Mouse (Mus musculus) midbrain, embryonic 12.5 days (tissue): ENCODE measurements around the gene Zfp109. TPM values are rescaled to one million over a fixed set of nuclear protein-coding genes. Genes with fewer than 3 reads are reported as not detected.
"Not testable (repeated sequence)": the region's sequence is repeated elsewhere in the genome, so short reads cannot be mapped to it uniquely, and the experiment has no call there.

ENCODE experiments used
- ATAC-seq: fragments of 200-750 bp; cut with Nextera tagmentation; 2 replicates; pipeline ENCODE4 v1.8.0; 2017; ENCODE audit warnings: low read depth, moderate TSS enrichment, moderate library complexity; ENCODE audit not compliant: low FRiP score
- H3K27ac ChIP-seq: fragments of 300-500 bp; sonication (generic); replicated peaks from 2 replicates; pipeline ENCODE4 v1.5.1; 2016; ENCODE audit warnings: mild to moderate bottlenecking
- H3K27me3 ChIP-seq: fragments of 300-500 bp; sonication (generic); 2 replicates; pipeline ENCODE4 v1.6.1; 2016; ENCODE audit warnings: mild to moderate bottlenecking
- H3K36me3 ChIP-seq: fragments of 300-500 bp; sonication (generic); 2 replicates; pipeline ENCODE4 v1.6.1; 2016
- H3K4me1 ChIP-seq: fragments of 300-500 bp; sonication (generic); 2 replicates; pipeline ENCODE4 v1.6.1; 2016
- H3K4me2 ChIP-seq: fragments of 300-500 bp; sonication (generic); replicated peaks from 2 replicates; pipeline ENCODE4 v1.6.1; 2016; ENCODE audit warnings: mild to moderate bottlenecking, moderate library complexity
- H3K4me3 ChIP-seq: fragments of 300-500 bp; sonication (generic); 2 replicates; pipeline ENCODE4 v1.5.1; 2016; ENCODE audit warnings: mild to moderate bottlenecking
- H3K9ac ChIP-seq: fragments of 300-500 bp; sonication (generic); replicated peaks from 2 replicates; pipeline ENCODE4 v1.6.1; 2016; ENCODE audit warnings: mild to moderate bottlenecking, moderate library complexity
- H3K9me3 ChIP-seq: fragments of 300-500 bp; sonication (generic); 2 replicates; pipeline ENCODE4 v1.6.1; 2016; ENCODE audit warnings: mild to moderate bottlenecking
- WGBS: fragments of 180-500 bp; shearing (Covaris S2); methylation state at CpG from one replicate; pipeline ENCODE4 v1.1.7; 2016; 5-methylcytosine and 5-hydroxymethylcytosine counted together
- polyA plus RNA-seq: library from polyadenylated mRNA; unstranded; fragments of >200 nt; fragmentation: Nextera tagmentation; extraction: Ambion mirVana; gene quantifications from 2 replicates; pipeline ENCODE4 v1.2.1, GENCODE M21; 2016

The Zfp109 gene
- polyA plus RNA-seq, result 3.8 and 5.2 TPM in 2 replicates

DNA sequence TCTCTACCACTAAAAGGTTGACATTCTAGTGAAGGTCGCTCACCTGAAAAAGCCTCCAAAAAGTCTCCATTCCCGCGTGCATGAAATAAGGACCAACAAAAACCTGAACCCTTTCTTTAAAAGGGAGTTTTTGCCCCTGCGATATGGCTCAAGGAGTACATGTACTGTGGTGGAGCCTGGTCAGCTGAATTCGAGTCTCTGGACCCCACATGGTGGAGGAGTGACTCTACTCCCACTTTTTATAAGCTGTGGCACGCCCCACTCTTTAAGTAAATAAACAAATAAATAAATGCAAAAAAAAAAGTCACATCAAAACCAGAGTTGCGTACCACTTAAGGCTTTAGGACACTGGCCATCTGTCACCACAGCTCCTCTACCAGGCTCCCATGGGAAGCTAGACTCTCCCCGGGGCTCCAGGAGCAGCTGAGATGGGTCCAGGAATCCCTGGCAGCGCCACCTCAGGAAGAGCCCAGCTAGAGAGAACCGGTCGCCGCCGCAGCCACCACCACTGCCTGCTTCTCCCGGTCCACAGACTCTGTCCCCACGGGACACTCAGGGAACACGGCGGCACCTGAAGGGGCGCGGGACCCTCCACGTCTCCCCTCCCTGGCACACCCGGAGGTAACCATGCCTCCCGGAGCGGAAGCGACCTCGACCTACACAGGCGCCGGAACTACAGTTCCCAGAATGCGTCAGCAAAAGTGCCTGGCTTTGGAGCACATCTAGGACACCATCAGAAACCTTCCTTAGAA lies at the start of gene Zfp109:
TSS of gene Zfp109 (minus strand) at position 521 of the 752 bp plus-strand sequence.
- peak within 1 kb of the TSS; percentile 77 for H3K9ac ChIP-seq
- peaks cover 9% of the 10 kb centered on the region for H3K4me1 ChIP-seq
- WGBS, result 7% methylated on average over 28 of the region's 28 CpGs
- H3K4me2 ChIP-seq, result peak within 1 kb of the TSS; percentile 68
- H3K36me3 ChIP-seq, result peaks cover 5% of the 10 kb centered on the region; the same call in 1 of the 2 replicates
- H3K27ac ChIP-seq, result no peak within 1 kb of the TSS
- H3K9me3 ChIP-seq, result 0 out of 2 replicates have a peak, but pooled peaks cover 3% of the 10 kb centered on the region
- H3K27me3 ChIP-seq, result peaks cover 6% of the 10 kb centered on the region; the same call in 1 of the 2 replicates
- peak within 1 kb of the TSS; percentile 80 for H3K4me3 ChIP-seq
- peak; percentile 94 for ATAC-seq

DNA sequence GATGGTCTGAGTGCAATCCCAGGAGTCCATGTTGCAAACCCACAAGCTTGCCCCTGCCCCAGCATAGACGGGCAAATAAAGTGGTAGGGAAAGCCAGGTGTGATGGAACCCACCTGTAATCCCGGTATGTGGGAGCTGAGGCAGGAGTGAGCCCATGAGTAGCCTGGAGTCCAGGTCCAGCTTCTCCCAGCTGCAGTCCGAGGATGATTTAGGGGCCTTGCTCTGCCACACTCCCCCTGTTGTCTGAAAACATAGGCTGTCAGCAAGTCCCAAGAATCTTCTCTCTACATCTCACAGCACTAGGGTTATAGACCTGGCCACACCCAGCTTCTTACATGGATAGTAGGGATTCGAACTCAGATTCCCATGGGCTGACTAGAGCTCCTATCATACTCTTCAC lies 49.6 kb upstream of the Zfp109 start:
- Histone ChIP-seq H3K4me1 (no peaks in the 10 kb centered on the region), H3K9ac (no peak overlapping the region), H3K9me3 (0 out of 2 replicates have a peak, but pooled peaks cover 3% of the 10 kb centered on the region), H3K4me2 (no peak overlapping the region), H3K27ac (no peak overlapping the region), H3K27me3 (no peaks in the 10 kb centered on the region), H3K4me3 (no peak overlapping the region), H3K36me3 (peaks cover 44% of the 10 kb centered on the region)
- 86% methylated on average over 4 of the region's 4 CpGs for WGBS
- ATAC-seq, result no peak

DNA sequence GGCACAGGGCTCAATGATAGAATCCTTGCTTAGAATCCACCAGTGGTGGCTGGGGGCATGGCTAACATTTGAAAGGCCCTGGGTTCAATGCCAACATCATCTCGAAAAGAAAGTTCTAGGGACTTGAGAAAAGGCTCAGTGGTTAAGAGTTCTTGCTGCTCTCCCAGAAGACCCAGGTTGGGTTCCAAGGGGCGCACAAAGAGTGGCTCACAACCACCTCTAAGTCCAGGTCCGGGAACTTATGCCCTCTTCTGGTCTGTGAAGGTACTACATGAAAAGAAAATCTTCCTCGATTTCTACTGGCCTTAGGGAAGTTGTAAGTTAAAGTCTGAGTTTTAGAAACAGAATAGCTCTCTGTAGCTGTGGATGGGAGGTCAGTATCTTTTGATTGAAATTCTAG lies 48.7 kb upstream of the Zfp109 start:
- no peak for ATAC-seq
- Histone ChIP-seq H3K36me3 (peaks cover 36% of the 10 kb centered on the region), H3K4me1 (no peaks in the 10 kb centered on the region), H3K9ac (no peak overlapping the region), H3K4me2 (no peak overlapping the region), H3K4me3 (no peak overlapping the region), H3K27me3 (no peaks in the 10 kb centered on the region), H3K9me3 (0 out of 2 replicates have a peak, but pooled peaks cover 3% of the 10 kb centered on the region), H3K27ac (no peak overlapping the region)
- 46% methylated on average over 4 of the region's 4 CpGs for WGBS

DNA sequence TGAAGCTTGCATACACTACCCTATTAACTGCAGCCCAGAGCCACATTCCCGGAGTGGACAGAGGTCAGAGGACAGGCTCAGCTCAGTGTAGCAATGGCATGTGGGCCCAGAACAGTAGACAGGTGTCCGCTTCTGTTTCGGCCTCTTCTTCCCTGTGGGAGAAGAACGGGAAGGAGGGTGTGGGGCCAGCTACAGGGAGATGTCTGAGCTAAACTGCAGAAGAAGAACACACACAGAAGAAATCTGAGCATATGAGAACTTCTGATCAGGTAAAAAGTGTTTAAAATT lies 43.4 kb upstream of the Zfp109 start:
- H3K4me2 ChIP-seq, result no peak overlapping the region
- WGBS, result 48% methylated on average over 4 of the region's 4 CpGs
- no peaks in the 10 kb centered on the region for H3K27me3 ChIP-seq
- H3K27ac ChIP-seq, result no peak overlapping the region
- 0 out of 2 replicates have a peak overlapping the region, but pooled peaks have one; percentile 15 for H3K9ac ChIP-seq
- no peak overlapping the region for H3K4me3 ChIP-seq
- peaks cover 8% of the 10 kb centered on the region for H3K36me3 ChIP-seq
- H3K4me1 ChIP-seq, result no peaks in the 10 kb centered on the region
- peak; percentile 41; the same call in 1 of the 2 replicates for ATAC-seq
- H3K9me3 ChIP-seq, result no peaks in the 10 kb centered on the region

DNA sequence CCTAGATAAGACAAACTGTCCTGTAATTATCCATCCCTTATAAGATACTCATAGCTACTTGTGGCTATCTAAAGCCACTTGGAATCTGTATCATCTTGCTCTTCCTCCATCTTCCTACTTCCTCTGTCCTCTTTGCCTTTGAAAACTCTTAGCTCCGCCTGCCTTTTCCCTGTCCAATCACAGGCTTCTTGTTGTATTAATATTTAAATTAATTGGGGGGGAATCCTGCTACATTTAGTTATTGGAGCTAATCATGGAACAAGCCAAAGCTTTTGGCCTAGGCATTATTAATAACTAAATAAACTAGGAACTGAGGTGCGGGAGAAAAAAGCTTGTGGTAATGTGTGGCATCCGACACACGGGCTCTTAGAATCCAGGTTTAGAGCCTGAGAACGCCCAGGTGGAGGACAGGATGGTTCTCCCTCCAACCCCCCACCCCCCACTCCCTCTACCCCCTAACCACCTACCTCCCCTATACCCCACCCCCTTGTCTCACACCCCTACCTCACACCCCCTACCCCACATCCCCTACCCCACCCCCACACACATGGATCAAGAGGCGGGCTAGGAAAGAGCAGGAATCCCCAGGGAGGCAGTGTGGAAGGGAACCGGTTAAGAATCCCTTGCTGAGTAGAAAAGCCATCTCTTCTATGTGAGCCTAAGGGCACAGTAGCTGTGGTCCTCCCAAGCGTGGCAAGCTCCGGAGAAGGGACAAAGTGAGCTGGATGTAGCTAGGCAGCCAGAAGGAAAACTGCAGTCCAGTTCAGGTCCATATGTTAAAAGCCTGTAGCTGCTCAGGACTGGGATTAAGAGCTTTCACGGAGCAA lies 42.9 kb upstream of the Zfp109 start:
- WGBS, result 51% methylated on average over 10 of the region's 10 CpGs
- Histone ChIP-seq H3K4me3 (no peak overlapping the region), H3K27ac (no peak overlapping the region), H3K4me1 (no peaks in the 10 kb centered on the region), H3K27me3 (no peaks in the 10 kb centered on the region), H3K9ac (0 out of 2 replicates have a peak overlapping the region, but pooled peaks have one; percentile 15), H3K36me3 (peaks cover 14% of the 10 kb centered on the region), H3K9me3 (no peaks in the 10 kb centered on the region), H3K4me2 (no peak overlapping the region)
- ATAC-seq, result no peak

DNA sequence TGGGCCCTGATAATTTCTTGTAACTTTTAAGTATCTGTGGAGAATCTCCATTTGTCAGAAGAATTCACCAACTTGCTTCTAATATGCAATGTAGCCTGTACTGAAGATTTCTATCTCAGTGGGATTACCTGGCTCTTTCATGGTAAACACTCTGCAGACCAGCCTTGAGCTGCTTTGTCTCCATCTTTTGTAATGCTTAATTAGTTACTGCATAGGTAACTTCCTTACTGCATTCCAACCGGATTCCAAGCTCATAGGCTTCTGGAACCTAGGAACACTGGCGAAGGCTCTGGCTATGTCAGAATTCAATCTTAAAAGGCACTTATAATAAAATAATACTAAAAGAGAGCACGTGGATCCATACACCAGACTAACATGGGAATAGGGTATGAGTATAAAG lies 41.4 kb upstream of the Zfp109 start:
- H3K4me1 ChIP-seq, H3K9ac ChIP-seq, H3K9me3 ChIP-seq, ATAC-seq, H3K27me3 ChIP-seq, H3K27ac ChIP-seq, H3K4me3 ChIP-seq, H3K4me2 ChIP-seq: not testable (repeated sequence)
- WGBS, result 88% methylated on average over 3 of the region's 3 CpGs
- peaks cover 29% of the 10 kb centered on the region for H3K36me3 ChIP-seq

DNA sequence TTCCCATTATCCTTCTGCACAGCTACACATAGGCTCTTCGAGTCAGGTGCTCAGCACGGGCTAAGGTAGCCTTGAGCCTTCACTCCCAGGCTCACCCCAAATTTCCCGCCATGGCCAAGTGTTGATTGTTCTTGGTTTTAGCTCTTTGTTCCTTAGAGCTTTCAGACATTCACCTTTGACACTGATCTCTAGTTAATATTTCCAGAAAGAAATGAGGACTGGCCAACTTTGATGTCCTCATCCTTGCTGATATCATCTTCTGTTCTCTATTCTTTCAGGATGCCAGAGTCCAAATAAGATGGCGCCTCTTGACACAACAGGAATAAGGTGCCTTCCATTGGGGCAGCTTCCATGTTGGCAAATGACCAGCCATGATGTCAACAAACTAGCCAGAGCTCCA lies 37.1 kb upstream of the Zfp109 start:
- WGBS, result 93% methylated on average over 4 of the region's 4 CpGs
- Histone ChIP-seq H3K4me2 (no peak overlapping the region), H3K4me1 (peaks cover 5% of the 10 kb centered on the region), H3K27ac (no peak overlapping the region), H3K9me3 (no peaks in the 10 kb centered on the region), H3K4me3 (no peak overlapping the region), H3K27me3 (no peaks in the 10 kb centered on the region), H3K9ac (no peak overlapping the region), H3K36me3 (peaks cover 33% of the 10 kb centered on the region)
- ATAC-seq, result no peak

DNA sequence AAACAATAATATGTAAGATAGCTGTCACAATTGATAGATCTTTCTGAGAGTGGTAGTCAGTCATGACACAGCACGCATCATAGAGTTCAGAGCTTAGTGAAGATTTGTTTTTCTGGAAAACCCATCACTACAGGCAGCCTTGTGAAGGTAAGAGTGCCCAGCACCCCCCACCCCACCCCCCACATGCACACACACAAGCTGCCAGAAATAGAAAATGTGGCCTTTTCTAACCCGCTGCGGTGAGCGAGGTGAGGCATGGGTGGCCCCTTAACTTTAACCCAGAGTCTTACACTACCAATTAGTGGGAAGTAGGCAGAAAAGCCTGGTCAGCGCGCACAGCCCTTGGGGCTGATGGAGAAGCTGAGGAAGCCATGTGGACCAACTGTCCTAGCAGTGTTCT lies 33.8 kb upstream of the Zfp109 start:
- WGBS, result 97% methylated on average over 6 of the region's 6 CpGs
- Histone ChIP-seq H3K4me2 (peak overlapping the region; percentile 77; the same call in 1 of the 2 replicates), H3K4me1 (peaks cover 8% of the 10 kb centered on the region), H3K9ac (no peak overlapping the region), H3K27me3 (no peaks in the 10 kb centered on the region), H3K4me3 (no peak overlapping the region), H3K36me3 (peaks cover 28% of the 10 kb centered on the region), H3K9me3 (no peaks in the 10 kb centered on the region), H3K27ac (no peak overlapping the region)
- ATAC-seq, result no peak

DNA sequence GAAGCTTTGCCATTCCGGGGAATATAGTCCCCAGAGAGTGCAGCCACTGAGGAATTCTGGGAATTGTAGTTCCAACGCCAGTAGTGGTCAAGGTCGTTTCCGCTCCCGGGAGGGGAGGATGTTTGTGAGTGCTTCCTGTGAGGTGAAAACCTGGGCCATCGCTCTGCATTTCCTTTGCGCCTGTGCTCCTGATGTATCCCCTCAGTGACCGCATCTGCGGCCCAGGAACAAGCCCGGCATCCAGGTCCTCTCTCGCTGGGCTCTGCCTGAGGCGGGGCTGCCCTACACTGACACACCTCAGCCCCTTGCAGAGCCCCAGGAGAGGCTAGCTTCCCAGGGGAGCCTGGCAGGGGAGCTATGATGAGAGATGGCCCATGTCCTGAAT lies 32.9 kb upstream of the Zfp109 start, which contains the start of gene Zfp93:
TSS of gene Zfp93 (plus strand) at position 133 of the 385 bp plus-strand sequence.
- Histone ChIP-seq H3K4me3 (peak within 1 kb of the TSS; percentile 67), H3K9me3 (no peaks in the 10 kb centered on the region), H3K9ac (peak within 1 kb of the TSS; percentile 81), H3K4me1 (peaks cover 8% of the 10 kb centered on the region), H3K36me3 (peaks cover 19% of the 10 kb centered on the region), H3K27me3 (no peaks in the 10 kb centered on the region), H3K4me2 (peak within 1 kb of the TSS; percentile 77), H3K27ac (peak within 1 kb of the TSS; percentile 66)
- peak; percentile 91 for ATAC-seq
- 2% methylated on average over 12 of the region's 12 CpGs for WGBS

DNA sequence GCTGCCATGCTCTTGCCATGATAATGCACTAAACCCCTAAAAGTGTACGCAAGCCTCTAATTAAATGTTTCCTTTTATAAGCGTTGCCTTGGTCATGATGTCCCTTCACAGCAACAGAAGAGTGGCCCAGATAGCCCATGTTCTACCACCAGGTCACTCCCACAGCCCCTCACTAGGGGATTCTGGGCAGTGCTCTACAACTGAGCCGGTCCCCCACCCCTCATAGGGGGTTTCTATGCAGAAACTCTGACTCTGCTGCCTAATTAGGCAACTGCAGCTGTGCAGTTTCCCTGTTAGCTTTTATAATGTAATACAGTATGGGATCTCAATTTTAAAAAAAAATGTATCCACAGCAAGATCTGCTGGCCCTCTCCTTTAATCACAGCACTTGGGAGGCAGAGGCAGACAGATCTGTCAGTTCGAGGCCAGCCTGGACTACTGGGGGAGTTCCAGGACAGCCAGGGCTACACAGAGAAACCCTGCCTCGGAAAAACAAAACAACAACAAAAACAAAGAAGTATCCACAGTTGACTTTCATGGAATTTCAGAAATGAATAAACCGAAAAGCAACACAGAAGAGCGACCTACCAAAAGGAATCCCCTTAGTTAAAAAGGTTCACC lies 32.4 kb upstream of the Zfp109 start:
- Histone ChIP-seq H3K4me2 (peak overlapping the region; percentile 77), H3K4me1 (peaks cover 8% of the 10 kb centered on the region), H3K9me3 (no peaks in the 10 kb centered on the region), H3K9ac (peak overlapping the region; percentile 39; the same call in 1 of the 2 replicates), H3K27ac (no peak overlapping the region), H3K27me3 (no peaks in the 10 kb centered on the region), H3K4me3 (peak overlapping the region; percentile 67), H3K36me3 (peaks cover 14% of the 10 kb centered on the region)
- WGBS, result 38% methylated on average over 7 of the region's 7 CpGs
- ATAC-seq, result peak; percentile 59

DNA sequence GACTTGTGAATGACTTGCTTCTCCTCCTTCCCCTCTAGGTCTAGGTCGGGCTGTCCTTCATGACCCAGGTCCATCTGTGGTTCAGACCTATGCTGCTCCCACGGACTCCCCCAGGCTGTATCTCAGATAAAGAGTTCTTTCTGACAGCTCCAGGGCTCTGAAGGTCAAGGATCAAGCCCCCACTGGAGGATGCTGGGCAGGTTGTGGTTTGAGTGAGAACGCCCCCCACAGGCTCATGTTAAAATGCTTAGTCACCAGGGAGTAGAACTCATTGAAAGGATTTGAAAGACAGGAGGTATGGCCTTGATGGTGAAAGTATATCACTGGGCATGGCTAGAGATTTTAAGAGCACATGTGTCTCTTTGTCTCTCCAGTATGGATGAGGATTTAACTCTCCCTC lies 31.9 kb upstream of the Zfp109 start:
- Histone ChIP-seq H3K9me3 (no peaks in the 10 kb centered on the region), H3K4me2 (peak overlapping the region; percentile 77; the same call in 1 of the 2 replicates), H3K4me3 (no peak overlapping the region), H3K27me3 (no peaks in the 10 kb centered on the region), H3K36me3 (peaks cover 9% of the 10 kb centered on the region), H3K9ac (no peak overlapping the region), H3K27ac (no peak overlapping the region), H3K4me1 (peaks cover 8% of the 10 kb centered on the region)
- no peak for ATAC-seq
- WGBS, result 82% methylated on average over 3 of the region's 3 CpGs
